Mouse (Mus musculus): ENCODE measurements at regions not wholly inside any gene's neighbourhood (a gene's known extent, or its start where the extent isn't known, plus 50 kb on each side); places are given as distances from the start of the nearest gene placed in this dataset.

DNA sequence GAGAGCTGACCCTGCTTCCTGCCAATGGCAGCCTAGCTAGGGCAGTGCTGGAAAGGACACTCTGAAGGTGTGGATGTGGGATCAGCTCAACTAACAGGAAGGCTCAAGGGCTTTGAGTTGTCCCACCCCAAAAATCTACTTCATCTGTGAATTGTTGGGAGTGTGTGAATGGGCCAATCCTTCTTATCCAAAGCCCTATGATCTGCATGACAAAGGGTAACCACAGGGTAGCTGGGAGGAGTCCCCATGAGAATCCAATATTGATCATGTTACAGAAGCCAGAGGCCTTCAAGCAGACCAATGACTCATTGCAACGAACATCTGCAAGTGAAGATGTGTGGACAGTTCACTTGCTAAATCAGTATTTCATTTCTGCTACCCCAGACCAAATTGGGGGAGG, 51.1 kb upstream of the Adra1b start:
- no peak for DNase-seq (ENCODE audit: low spot score in 2 of 2)

GRCm38 (mm10) chr11:43958241-43958975, 57.4 kb upstream of the Adra1b start:
- no peak for DNase-seq (ENCODE audit: low spot score in 2 of 2)

DNA sequence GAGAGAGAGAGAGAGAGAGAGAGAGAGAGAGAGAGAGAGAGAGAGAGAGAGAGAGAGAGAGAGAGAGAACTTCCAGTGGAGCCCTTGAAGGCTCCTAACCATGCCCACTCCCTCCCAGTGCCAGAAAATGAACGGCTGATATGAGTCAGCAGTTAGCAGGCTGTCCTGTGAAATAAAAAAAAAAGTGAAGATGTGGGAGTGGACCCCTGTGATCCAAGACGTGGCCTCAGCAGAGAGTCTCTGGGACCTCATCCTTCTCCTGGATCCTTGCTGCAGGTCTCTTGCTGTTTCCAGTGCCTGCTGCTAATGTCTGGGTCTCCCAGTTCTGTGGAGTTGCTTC, 57.9 kb upstream of the Adra1b start:
- DNase-seq (ENCODE audit: low spot score in 2 of 2), result no peak

DNA sequence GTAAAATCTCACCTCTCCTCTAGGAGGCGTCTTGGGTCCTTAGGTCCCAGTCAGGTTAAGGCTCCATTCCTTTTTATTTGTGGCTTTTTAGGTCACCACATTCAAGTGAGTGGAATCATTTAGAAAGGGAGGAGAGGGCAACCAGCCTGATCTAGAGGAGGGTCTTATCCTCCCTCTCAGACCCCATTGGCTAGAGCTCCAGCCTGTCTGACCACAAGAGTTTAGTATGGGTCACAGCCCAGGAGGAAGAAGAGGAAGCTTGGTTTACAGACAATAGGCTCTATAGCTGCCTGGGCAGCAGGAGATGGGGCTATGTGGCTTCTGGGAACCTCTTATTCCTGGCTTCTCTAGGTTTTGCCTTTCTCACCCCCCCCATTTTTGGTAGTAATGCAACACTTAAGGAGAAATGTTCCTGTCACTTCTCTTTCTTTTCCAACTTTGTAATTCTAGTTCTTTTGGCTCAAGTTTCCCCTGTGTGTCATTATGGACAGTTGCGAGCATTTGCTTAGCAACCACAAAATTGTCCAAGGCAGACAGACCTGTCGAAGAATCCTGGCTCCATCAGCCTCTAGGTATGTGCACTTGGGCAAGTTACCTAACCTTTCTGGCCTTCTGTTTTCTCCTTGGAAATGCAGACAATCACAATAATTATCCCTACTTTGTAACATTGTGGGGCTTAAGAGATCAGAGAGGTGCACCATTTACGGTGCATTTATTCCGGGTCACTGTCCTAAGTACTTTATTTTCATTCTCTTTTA, 59.5 kb upstream of the Adra1b start:
- DNase-seq (ENCODE audit: low spot score in 2 of 2), result no peak

GRCm38 (mm10) chr11:43961398-43962070, 60.5 kb upstream of the Adra1b start:
- no peak for DNase-seq (ENCODE audit: low spot score in 2 of 2)

DNA sequence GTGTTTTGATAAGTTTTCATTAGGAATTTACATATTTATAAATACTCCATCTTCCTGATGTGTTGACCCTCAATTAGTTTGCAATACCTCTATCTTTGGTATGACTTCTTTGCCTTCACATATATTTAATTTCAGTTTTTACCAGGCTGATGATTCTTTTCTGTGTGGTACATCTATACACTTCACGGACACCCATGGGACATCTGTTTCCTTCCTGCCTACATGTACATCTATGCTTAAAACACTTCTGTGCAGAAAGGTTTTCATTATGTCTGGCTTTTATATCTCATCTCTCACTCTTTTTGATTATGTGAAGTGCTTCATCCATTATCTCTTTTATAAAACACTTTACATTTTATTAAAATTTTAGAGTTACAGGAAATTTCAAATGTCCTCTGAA, 66.8 kb upstream of the Adra1b start:
- no peak for DNase-seq (ENCODE audit: low spot score in 2 of 2)

DNA sequence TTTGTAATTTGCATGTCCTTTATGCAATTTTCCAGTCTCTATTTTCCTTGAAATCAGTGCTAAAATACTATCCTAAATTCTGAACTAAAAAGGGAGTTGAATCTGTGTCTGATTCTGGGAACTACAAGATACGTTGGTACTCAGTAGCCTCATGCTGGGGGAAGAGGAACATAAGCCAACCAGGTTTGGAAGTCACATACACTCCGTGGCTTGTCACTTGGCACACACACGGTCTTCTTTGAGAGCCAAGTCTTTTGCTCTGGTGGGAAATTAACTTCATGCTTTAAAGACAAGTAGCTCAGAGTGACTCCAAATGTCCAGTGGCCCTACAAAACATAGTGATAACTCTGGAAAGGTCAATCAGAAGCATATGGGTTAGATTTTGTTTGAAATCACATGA, 70.9 kb upstream of the Adra1b start:
- no peak for DNase-seq (ENCODE audit: low spot score in 2 of 2)

DNA sequence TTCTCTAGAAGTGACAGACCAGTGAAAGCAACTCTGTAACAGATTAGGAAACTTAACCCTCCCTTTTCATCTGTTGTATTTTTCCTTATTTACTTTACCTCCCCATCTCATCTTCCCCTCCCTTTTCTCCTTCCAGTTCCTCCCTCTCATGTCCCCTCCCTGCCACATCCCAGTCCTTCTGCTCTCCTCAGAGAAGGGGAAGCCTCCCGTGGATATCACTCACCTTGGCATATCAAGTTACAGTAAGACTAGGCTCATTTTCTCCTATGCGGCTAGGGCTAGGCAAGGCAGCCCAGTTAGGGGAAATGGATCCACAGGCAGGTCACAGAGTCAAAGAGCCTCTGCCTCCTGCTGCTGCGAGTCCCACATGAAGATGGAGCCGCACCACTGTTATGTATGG, 75.0 kb upstream of the Adra1b start:
- no peak for DNase-seq (ENCODE audit: low spot score in 2 of 2)

DNA sequence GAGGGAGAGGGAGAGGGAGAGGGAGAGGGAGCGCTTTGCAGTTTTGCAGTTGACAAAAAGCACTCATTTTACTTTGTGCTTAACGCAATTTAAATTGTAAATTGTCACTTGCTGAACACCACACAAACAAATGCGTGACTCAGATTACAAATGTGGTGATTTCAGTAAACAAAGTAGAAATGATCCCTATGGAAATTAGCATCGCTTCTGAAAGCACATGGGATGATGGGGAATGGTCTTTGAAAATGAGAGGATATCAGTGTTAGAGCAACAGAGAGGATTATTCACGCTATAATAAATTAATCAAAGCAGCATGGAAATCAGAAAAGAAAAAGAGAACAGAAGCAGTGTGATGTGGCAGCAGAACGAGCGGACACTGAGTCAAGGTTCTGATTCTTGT, 78.4 kb upstream of the Adra1b start:
- DNase-seq (ENCODE audit: low spot score in 2 of 2), result no peak

DNA sequence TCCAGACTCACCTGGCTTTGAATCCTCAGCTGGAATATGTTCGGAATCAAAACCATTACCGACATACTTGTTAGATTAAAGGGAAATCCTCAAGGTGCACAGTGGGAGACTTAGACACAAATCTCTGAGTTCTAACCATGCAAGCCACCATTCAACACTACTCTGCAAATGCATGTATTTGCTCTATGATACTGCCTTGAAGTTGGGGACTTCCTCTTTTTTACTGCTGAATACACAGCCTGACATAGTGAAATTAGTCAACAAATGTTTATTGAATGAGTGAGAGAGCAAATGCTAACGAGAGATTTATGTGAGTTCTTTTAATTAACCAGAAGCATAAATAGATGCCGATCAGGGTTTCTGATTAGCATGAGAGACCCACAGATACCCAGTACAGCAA, 79.4 kb upstream of the Adra1b start:
- DNase-seq (ENCODE audit: low spot score in 2 of 2), result no peak

- DNase-seq (ENCODE audit: low spot score in 2 of 2), result no peak
These were observed 89.0 kb upstream of the Adra1b start for GRCm38 (mm10) chr11:43989911-43990430.

DNA sequence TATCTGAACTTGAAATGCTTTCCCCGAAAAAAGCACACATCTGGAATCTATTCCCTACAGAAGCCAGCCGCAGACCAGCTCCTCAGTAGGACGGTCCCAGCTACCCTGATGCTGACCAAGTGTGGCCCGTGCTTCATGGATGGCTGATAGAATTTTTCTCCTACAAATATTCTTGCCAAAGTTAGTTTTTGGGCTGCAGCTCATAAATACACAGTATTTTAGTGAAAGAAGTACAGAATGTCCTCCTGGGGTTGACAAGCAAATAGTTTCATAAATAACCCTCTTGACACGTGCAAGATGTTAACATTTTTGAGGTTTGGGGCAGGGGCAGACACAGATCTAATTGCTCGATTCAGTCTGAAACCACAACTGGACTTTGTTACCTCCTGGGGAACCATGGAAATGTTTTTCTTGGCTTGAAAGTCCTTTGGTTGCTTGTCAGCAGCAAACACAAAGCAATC, 91.0 kb upstream of the Adra1b start:
- DNase-seq (ENCODE audit: low spot score in 2 of 2), result no peak

- DNase-seq (ENCODE audit: low spot score in 2 of 2), result no peak
These were observed 97.2 kb upstream of the Adra1b start for GRCm38 (mm10) chr11:43998046-43998725.

DNA sequence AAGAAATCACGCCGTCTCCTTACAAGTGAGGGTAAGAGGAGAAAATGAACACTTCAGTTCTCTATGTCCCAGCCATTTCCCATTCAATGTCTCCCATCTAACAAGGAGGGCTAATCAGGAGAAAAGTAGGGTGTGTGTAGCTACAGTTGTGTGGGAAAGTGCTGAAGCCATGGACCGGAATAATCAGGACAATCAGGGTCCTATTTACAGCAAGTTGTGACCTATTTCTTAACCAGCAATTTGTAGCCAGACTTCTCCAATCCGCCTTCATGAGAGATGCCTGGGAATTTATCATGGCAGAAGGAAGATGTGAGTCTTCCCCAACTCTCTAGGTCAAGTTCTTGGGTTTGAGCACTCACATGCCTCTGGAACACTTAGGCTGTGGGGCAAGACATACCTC, 99.0 kb upstream of the Adra1b start:
- no peak for DNase-seq (ENCODE audit: low spot score in 2 of 2)

- DNase-seq (ENCODE audit: low spot score in 2 of 2), result no peak
These were observed 101.0 kb upstream of the Adra1b start for GRCm38 (mm10) chr11:44001843-44002589.

DNA sequence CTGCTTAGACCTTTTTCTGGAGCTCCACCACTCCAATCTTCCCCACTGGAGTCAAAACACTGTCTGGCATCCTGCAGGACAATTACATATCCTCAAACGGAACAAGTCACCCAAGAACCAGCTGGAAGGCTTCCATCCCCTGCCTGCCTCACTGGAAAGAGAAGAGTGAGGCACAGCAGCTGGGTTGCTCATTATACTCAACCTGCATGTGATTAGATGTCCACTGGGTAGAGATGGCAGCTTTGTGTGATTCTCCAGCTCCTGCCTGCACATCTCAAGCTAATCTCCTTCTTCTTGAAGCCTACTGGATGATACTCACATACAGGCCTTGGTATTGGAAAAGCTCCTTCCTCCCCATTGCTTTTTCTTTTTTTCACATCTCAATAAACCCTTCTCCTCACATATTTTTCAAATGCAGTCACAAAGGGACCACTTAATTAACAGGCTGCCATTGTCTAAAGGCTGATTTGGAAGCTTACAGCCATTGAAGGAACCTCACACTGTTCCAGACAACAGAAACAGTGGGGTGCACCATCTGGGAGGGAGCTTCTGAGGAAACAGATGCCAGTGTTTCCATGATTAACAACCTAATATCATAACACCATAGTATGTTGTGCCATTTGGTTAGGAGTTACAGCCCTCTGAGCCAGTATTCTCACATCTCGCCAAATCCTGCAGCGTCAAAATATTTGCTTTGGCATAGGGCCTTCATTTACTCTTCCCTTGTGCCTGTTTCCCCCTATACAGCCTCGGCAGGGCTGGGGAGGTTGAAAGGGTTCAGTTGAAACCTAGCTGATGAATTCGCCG, 101.9 kb upstream of the Adra1b start:
- DNase-seq (ENCODE audit: low spot score in 2 of 2), result no peak

GRCm38 (mm10) chr11:44007526-44008040, 106.6 kb upstream of the Adra1b start:
- no peak for DNase-seq (ENCODE audit: low spot score in 2 of 2)

DNA sequence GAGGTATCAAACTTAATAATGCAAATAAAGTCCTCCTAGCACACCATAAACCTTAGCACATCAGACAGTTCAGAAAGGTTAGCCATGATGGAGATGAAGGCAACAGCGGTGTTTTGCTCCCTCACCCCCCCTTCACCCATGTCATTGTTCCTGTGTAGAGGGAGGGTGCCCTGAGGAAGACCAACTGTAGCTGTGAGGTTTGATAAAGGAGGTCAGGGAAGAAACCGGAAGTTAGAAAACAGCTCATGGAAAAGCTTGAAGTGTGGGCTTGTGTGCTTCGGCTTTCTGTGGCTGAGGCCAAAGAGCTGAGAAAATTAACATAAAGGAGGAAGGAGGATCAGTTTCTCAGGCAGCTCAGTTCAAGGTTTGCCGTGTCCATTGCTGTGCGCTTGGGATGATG, 111.3 kb upstream of the Adra1b start:
- no peak for DNase-seq (ENCODE audit: low spot score in 2 of 2)

DNA sequence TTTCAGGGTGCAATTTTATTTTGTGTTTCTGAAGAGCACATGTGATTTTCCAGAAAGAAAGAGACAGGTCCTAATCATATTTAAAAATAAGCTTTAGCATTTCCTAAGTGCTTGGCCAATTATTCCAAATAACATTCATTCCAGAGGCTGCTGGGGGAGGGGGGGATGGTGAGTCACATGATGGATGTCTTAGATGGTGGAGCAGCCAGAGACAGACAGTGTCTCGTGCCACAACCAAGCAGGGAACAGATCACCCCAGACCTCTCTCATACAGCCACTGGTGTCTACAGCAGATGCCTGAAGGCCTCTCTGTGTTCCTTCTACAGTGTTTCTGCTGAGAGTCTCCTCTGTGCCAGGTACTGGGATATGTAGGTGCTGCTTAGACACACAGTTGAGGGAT, 112.8 kb upstream of the Adra1b start:
- DNase-seq (ENCODE audit: low spot score in 2 of 2), result no peak

- no peak for DNase-seq (ENCODE audit: low spot score in 2 of 2)
These were observed 120.6 kb upstream of the Adra1b start for GRCm38 (mm10) chr11:44021638-44022037.

Data from frontal cortex, postnatal 14 days (tissue).